Mouse (Mus musculus): ENCODE data around the gene Nop53.

DNA sequence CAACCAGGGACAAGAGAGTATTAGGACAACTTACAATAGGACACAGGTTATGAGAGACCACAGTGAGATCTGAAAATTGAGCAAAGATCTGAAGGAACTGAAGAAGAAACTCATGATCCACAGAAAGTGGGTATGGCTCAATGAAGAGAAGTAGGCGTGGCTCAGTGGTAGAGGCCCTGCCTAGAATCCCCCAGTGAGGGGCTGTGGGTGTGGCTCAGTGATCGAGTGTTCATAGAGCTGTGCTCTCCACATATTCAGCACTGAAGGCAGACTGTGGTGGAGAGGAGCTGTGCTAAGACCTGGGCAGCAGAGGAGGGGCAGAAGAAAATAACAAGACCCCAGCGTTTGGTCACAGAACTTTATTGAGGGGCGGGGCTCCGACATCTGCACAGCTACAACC is 8.4 kb downstream of the Nop53 start:
- TF ChIP-seq MAX (IDR thresholded peaks at IDR 0.05; ENCODE audit: low read depth) (no peak), POLR2A (IDR thresholded peaks at IDR 0.05; ENCODE audit: insufficient read length, low read depth) (no peak), USF1 (IDR thresholded peaks at IDR 0.05; ENCODE audit: low read depth) (no peak), E2F4 (IDR thresholded peaks at IDR 0.05; ENCODE audit: insufficient read depth) (no peak), MYOG (IDR thresholded peaks at IDR 0.05; ENCODE audit: control insufficient read depth in 1 of 3, insufficient read depth in 1 of 3, insufficient read length in 2 of 3, low read depth in 2 of 3) (no peak), POLR2AphosphoS2 (IDR thresholded peaks at IDR 0.05; ENCODE audit: insufficient read length, low read depth) (no peak), MYOD1 (IDR thresholded peaks at IDR 0.05; ENCODE audit: control insufficient read depth in 1 of 3, insufficient read length in 2 of 3, low read depth in 2 of 3) (no peak), CEBPB (IDR thresholded peaks at IDR 0.05; ENCODE audit: insufficient read depth, poor library complexity, severe bottlenecking) (no peak), TCF3 (IDR thresholded peaks at IDR 0.05; ENCODE audit: insufficient read length, low read depth) (no peak), SRF (IDR thresholded peaks at IDR 0.05; ENCODE audit: control insufficient read depth, insufficient read length, low read depth) (no peak), TCF12 (IDR thresholded peaks at IDR 0.05; ENCODE audit: insufficient read depth, poor library complexity, severe bottlenecking) (no peak), REST (IDR thresholded peaks at IDR 0.05; ENCODE audit: insufficient read depth, insufficient read length) (no peak)
